Mouse (Mus musculus) CH12.LX (cell line): Measurements from ENCODE around the gene Gsx2. TPM values are rescaled to one million over a fixed set of nuclear protein-coding genes. Genes with fewer than 3 reads are reported as not detected.

Source experiments
- DNase-seq: peaks from one replicate; pipeline ENCODE4 v3.0.0-alpha.2; 2013; ENCODE audit errors: extremely low read depth
- H3K27ac ChIP-seq: 2 replicates; pipeline ENCODE4 v1.5.1; 2012; ENCODE audit warnings: low read depth, mild to moderate bottlenecking, control low read depth, moderate library complexity; ENCODE audit not compliant: insufficient read depth
- H3K27me3 ChIP-seq: replicated peaks from 2 replicates; pipeline ENCODE3; 2012; ENCODE audit warnings: inconsistent platforms
- H3K36me3 ChIP-seq, 2 experiments: replicated peaks in 1 of 2; 2 replicates each; pipeline versions ENCODE3 to v1.6.1; 2012; ENCODE audit warnings: inconsistent platforms in 1 of 2, low read length in 1 of 2, mild to moderate bottlenecking in 1 of 2, mixed read lengths in 1 of 2, moderate library complexity in 1 of 2; ENCODE audit not compliant: control insufficient read depth in 1 of 2, insufficient read depth in 1 of 2
- H3K4me1 ChIP-seq, 2 experiments: 2 replicates each; pipeline ENCODE4 v1.6.1; 2012; ENCODE audit warnings: inconsistent platforms in 1 of 2, moderate library complexity in 1 of 2; ENCODE audit not compliant: insufficient read depth in 2 of 2, control insufficient read depth in 1 of 2
- H3K4me2 ChIP-seq: 2 replicates; pipeline ENCODE4 v1.6.1; 2012; ENCODE audit warnings: low read depth, mild to moderate bottlenecking, control low read depth; ENCODE audit not compliant: poor library complexity, insufficient read depth, severe bottlenecking
- H3K4me3 ChIP-seq, 3 experiments: fragments of 150-350 bp in 1 of 3; sonication (generic) in 1 of 3; replicated peaks in 1 of 3; 2 replicates each; pipeline versions ENCODE3 to v1.5.1; 2011 to 2012; ENCODE audit warnings: low read depth in 2 of 3, low read length in 2 of 3, mild to moderate bottlenecking in 2 of 3, moderate library complexity in 2 of 3, control low read depth in 1 of 3, improper control_type of control experiment in 1 of 3, inconsistent platforms in 1 of 3, mixed read lengths in 1 of 3; ENCODE audit not compliant: poor library complexity in 1 of 3
- H3K79me2 ChIP-seq: replicated peaks from 2 replicates; pipeline ENCODE4 v1.6.1; 2012; ENCODE audit warnings: mild to moderate bottlenecking, moderate library complexity; ENCODE audit not compliant: control insufficient read depth, poor library complexity, insufficient read depth, severe bottlenecking; ENCODE audit errors: extremely low read depth
- H3K9ac ChIP-seq: 2 replicates; pipeline ENCODE4 v1.6.1; 2012; ENCODE audit warnings: low read depth, mild to moderate bottlenecking, control low read depth, moderate library complexity; ENCODE audit not compliant: insufficient read depth
- H3K9me3 ChIP-seq: replicated peaks from 2 replicates; pipeline ENCODE3; 2012; ENCODE audit warnings: low read length, inconsistent platforms, mixed read lengths
- BHLHE40 ChIP-seq: IDR thresholded peaks from 2 replicates; pipeline ENCODE4 v1.6.1; 2011; ENCODE audit warnings: mild to moderate bottlenecking, low read depth, low read length, improper control_type of control experiment
- CTCF ChIP-seq, 2 experiments: IDR thresholded peaks in 1 of 2; conservative IDR thresholded peaks in 1 of 2; 2 replicates each; pipeline ENCODE4 v1.5.1; 2011 to 2012; ENCODE audit warnings: low read depth in 2 of 2, low read length in 2 of 2, improper control_type of control experiment in 1 of 2, inconsistent platforms in 1 of 2, mild to moderate bottlenecking in 1 of 2, moderate library complexity in 1 of 2
- E2F4 ChIP-seq: IDR thresholded peaks from 2 replicates; pipeline ENCODE4 v1.6.1; 2011; ENCODE audit warnings: low read depth, low read length, improper control_type of control experiment; ENCODE audit not compliant: insufficient replicate concordance
- ELF1 ChIP-seq: IDR thresholded peaks from 2 replicates; pipeline ENCODE4 v1.6.1; 2014; ENCODE audit warnings: low read depth, mild to moderate bottlenecking, inconsistent platforms, low read length, improper control_type of control experiment
- EP300 ChIP-seq: IDR thresholded peaks from 2 replicates; pipeline ENCODE4 v1.6.1; 2011; ENCODE audit warnings: low read length, improper control_type of control experiment
- ETS1 ChIP-seq: conservative IDR thresholded peaks from 2 replicates; pipeline ENCODE4 v1.6.1; 2012; ENCODE audit warnings: low read depth, mild to moderate bottlenecking, inconsistent platforms, low read length, improper control_type of control experiment, moderate library complexity
- GABPA ChIP-seq: IDR thresholded peaks from 2 replicates; pipeline ENCODE4 v1.6.1; 2012; ENCODE audit warnings: low read depth, low read length, improper control_type of control experiment, inconsistent platforms; ENCODE audit not compliant: insufficient replicate concordance
- HCFC1 ChIP-seq: IDR thresholded peaks from 2 replicates; pipeline ENCODE4 v1.6.1; 2012; ENCODE audit warnings: low read depth, mild to moderate bottlenecking, inconsistent platforms, low read length, improper control_type of control experiment
- JUND ChIP-seq: conservative IDR thresholded peaks from 2 replicates; pipeline ENCODE4 v1.6.1; 2011; ENCODE audit warnings: low read depth, low read length, improper control_type of control experiment
- KAT2A ChIP-seq: IDR thresholded peaks from 2 replicates; pipeline ENCODE4 v1.6.1; 2012; ENCODE audit warnings: low read length, improper control_type of control experiment, inconsistent platforms; ENCODE audit not compliant: insufficient replicate concordance
- MAFK ChIP-seq: IDR thresholded peaks from 2 replicates; pipeline ENCODE4 v1.6.1; 2011; ENCODE audit warnings: low read length, improper control_type of control experiment; ENCODE audit not compliant: insufficient replicate concordance
- MAX ChIP-seq: IDR thresholded peaks from 2 replicates; pipeline ENCODE4 v1.6.1; 2011; ENCODE audit warnings: low read length, improper control_type of control experiment
- MEF2A ChIP-seq: IDR thresholded peaks from 2 replicates; pipeline ENCODE4 v1.6.1; 2014; ENCODE audit warnings: low read depth, mild to moderate bottlenecking, inconsistent platforms, low read length, improper control_type of control experiment, borderline replicate concordance
- MYC ChIP-seq: IDR thresholded peaks from 2 replicates; pipeline ENCODE4 v1.6.1; 2011; ENCODE audit warnings: low read depth, mild to moderate bottlenecking, improper control_type of control experiment, low read length
- NRF1 ChIP-seq: IDR thresholded peaks from 2 replicates; pipeline ENCODE4 v1.6.1; 2014; ENCODE audit warnings: low read depth, mild to moderate bottlenecking, inconsistent platforms, low read length, improper control_type of control experiment, moderate library complexity
- PAX5 ChIP-seq: IDR thresholded peaks from 2 replicates; pipeline ENCODE4 v1.6.1; 2012; ENCODE audit warnings: low read length, inconsistent platforms, mixed read lengths
- POLR2A ChIP-seq: IDR thresholded peaks from 2 replicates; pipeline ENCODE4 v1.6.1; 2011; ENCODE audit warnings: low read depth, mild to moderate bottlenecking, improper control_type of control experiment, low read length
- RCOR1 ChIP-seq: conservative IDR thresholded peaks from 2 replicates; pipeline ENCODE4 v1.6.1; 2012; ENCODE audit warnings: low read depth, mild to moderate bottlenecking, inconsistent platforms, low read length, improper control_type of control experiment
- SIN3A ChIP-seq: IDR thresholded peaks from 2 replicates; pipeline ENCODE4 v1.6.1; 2012; ENCODE audit warnings: low read length, improper control_type of control experiment, inconsistent platforms
- SMC3 ChIP-seq: IDR thresholded peaks from 2 replicates; pipeline ENCODE4 v1.6.1; 2011; ENCODE audit warnings: low read depth, low read length, improper control_type of control experiment
- TBP ChIP-seq: conservative IDR thresholded peaks from 2 replicates; pipeline ENCODE4 v1.6.1; 2011; ENCODE audit warnings: low read depth, low read length, improper control_type of control experiment
- TCF12 ChIP-seq: IDR thresholded peaks from 2 replicates; pipeline ENCODE4 v1.6.1; 2014; ENCODE audit warnings: low read depth, mild to moderate bottlenecking, inconsistent platforms, low read length, improper control_type of control experiment
- USF2 ChIP-seq: conservative IDR thresholded peaks from 2 replicates; pipeline ENCODE4 v1.6.1; 2011; ENCODE audit warnings: low read depth, low read length, improper control_type of control experiment
- ZC3H11A ChIP-seq: IDR thresholded peaks from 2 replicates; pipeline ENCODE4 v1.6.1; 2012; ENCODE audit warnings: low read depth, mild to moderate bottlenecking, inconsistent platforms, low read length, improper control_type of control experiment
- ZKSCAN1 ChIP-seq: IDR thresholded peaks from 2 replicates; pipeline ENCODE4 v1.6.1; 2012; ENCODE audit warnings: low read depth, inconsistent platforms, low read length, improper control_type of control experiment, borderline replicate concordance
- ZNF384 ChIP-seq: IDR thresholded peaks from 2 replicates; pipeline ENCODE4 v1.6.1; 2012; ENCODE audit warnings: low read depth, low read length, improper control_type of control experiment, inconsistent platforms
- dilution Hi-C: fragments of 300-500 bp; cut with MboI; formaldehyde crosslinking; loops from 2 replicates; pipeline ENCODE4 v1.14.3; 2020; ENCODE audit warnings: low sequenced_read_pairs; ENCODE audit not compliant: extremely low pct_unique_long_range_greater_than_20kb, extremely low pct_ligation_motif_present
- in situ Hi-C: fragments of 300-500 bp; cut with MboI; formaldehyde crosslinking; loops from 3 replicates; pipeline ENCODE4 v1.14.3; 2019; ENCODE audit warnings: low sequenced_read_pairs, low pct_ligation_motif_present, low pct_unique_long_range_greater_than_20kb, mixed read lengths
- polyA plus RNA-seq: library from polyadenylated mRNA; unstranded; fragments of >175 nt; gene quantifications from 2 replicates; pipeline ENCODE4 v1.2.1, GENCODE M21; 2012; ENCODE audit warnings: low read depth; ENCODE audit not compliant: insufficient read length
- total RNA-seq, 2 experiments: library from RNA; depleted of rRNA; stranded (reverse); fragments of 300-350 nt in 1 of 2; fragments of >200 nt in 1 of 2; gene quantifications; 2 replicates each; pipeline ENCODE4 v1.2.3; 2012 to 2014

Gene Gsx2
- total and polyA plus RNA-seq, 3 experiments, result not detected

DNA sequence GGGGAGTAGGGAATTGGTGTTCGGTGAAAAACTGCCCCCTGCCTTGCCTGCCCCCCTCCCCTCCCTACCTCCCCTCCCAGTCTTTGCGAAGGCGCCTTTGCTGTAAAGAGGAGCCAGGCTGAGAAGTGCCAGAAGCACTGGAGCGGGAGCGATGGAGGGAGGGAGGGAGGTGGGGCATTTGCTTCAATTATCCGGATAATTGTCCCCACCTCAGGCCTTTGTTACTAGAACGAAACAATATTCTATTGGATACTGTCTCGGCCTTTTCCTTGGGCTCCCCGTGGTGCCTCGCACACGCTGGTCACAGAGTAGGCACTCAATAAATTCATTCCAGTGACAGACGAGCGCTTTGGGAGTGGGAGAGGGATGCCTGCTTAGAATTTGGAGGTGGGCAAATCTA lies 5.3 kb upstream of the Gsx2 start:
- peaks cover 0 to under 1% of the 10 kb centered on the region in 2 experiments for H3K36me3 ChIP-seq
- H3K4me2 ChIP-seq, result no peak overlapping the region
- no peaks in the 10 kb centered on the region for H3K79me2 ChIP-seq
- no peak overlapping the region for H3K9ac ChIP-seq
- dilution Hi-C loops (no loop called here), in situ Hi-C loops (no loop called here)
- no peak overlapping the region for H3K4me3 ChIP-seq
- H3K9me3 ChIP-seq, result peaks cover 3% of the 10 kb centered on the region
- H3K27ac ChIP-seq, result no peak overlapping the region
- no peak for DNase-seq
- no peaks in the 10 kb centered on the region for H3K27me3 ChIP-seq
- H3K4me1 ChIP-seq, result peaks cover 2 to 24% of the 10 kb centered on the region in 2 experiments; a peak in 2 of 4 replicates
- TF ChIP-seq TBP, result no peak
- no peak for TF ChIP-seq EP300
- no peak for TF ChIP-seq ELF1
- no peak for TF ChIP-seq NRF1
- no peak for TF ChIP-seq CTCF (conservative IDR thresholded peaks at IDR 0.05 in 1 of 2, IDR thresholded peaks at IDR 0.05 in 1 of 2; ENCODE audit: low read depth in 2 of 2, low read length in 2 of 2)
- TF ChIP-seq KAT2A, result no peak
- TF ChIP-seq JUND, result no peak
- no peak for TF ChIP-seq TCF12
- TF ChIP-seq POLR2A, result no peak
- TF ChIP-seq BHLHE40, result no peak
- TF ChIP-seq ZKSCAN1, result no peak
- no peak for TF ChIP-seq MYC
- no peak for TF ChIP-seq GABPA

DNA sequence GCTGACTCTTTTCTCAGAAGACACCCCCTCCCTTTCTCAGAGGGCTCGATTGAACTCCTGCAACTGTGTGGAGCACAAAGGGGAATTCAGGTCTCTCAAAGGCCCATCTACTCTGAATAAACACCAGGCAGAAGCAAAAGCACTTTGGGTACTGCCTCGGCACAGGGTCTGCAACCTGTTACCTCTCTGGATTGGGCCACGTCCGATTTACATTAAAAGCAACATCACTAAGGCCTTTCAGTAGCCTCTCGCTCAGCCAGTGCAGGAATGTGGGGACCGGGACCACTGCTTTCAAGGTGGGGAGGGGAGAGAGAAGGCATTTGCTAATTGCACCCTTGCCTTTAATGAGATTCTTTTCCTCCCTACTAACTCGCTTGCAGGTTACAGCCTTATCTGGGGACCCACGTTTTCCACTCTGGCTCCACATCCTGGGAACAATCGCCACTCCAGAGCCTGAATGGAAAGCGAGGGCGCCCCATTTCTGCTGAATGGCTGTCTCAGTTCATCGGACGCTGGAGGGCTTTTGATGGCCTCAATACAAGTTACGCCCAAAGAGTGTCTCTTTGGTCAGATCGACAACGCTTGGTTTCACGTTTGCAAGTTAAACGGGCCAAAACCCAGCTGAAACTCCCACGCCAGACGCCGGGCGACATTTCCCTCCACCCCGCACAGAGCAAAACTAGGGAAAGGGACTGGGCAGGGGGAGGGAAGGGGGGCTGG lies 4.6 kb upstream of the Gsx2 start:
- no peak for DNase-seq
- TF ChIP-seq MAFK (no peak), SIN3A (no peak), POLR2A (no peak), BHLHE40 (no peak), TBP (no peak), EP300 (no peak), USF2 (no peak), ZKSCAN1 (no peak), ETS1 (no peak), PAX5 (no peak), ZNF384 (no peak), HCFC1 (no peak), TCF12 (no peak), RCOR1 (no peak), MAX (no peak), ZC3H11A (no peak), KAT2A (no peak), E2F4 (no peak), SMC3 (no peak), MEF2A (no peak)
- Histone ChIP-seq H3K36me3 (no peaks in the 10 kb centered on the region), H3K9ac (no peak overlapping the region), H3K4me3 (no peak overlapping the region), H3K27ac (no peak overlapping the region), H3K9me3 (peaks cover 3% of the 10 kb centered on the region), H3K79me2 (no peaks in the 10 kb centered on the region), H3K4me1 (peaks cover 2 to 22% of the 10 kb centered on the region in 2 experiments; a peak in 2 of 4 replicates), H3K4me2 (no peak overlapping the region), H3K27me3 (no peaks in the 10 kb centered on the region)
- in situ Hi-C loops, result no loop called here
- dilution Hi-C loops, result no loop called here
